Comparison of ENCODE assay signal across 13 mouse cellular contexts in genomic region chr1:39805243-39805979, GRCm38 (mm10). TPM values are rescaled to one million over a fixed set of nuclear protein-coding genes. Genes with fewer than 3 reads are reported as not detected.
DNase-seq lines count a peak whose midpoint lies in the region; ATAC-seq and TF ChIP-seq lines count a peak whose summit lies in the region.
"Had no signal": no experiment of that assay in that cellular context is flagged by ENCODE, and none has a peak within 500 bp of the region (broad histone marks: within the 10 kb centered on the region; RNA-seq: fewer than 3 reads in every experiment).

Gene Gm3646 (minus strand): TSS chr1:39805332.

- H3K9me3 ChIP-seq in intestine, embryonic 15.5 days = no peaks in the 10 kb centered on the region
- H3K9me3 ChIP-seq in intestine, postnatal 0 days (ENCODE audit: control insufficient read depth) = no peaks in the 10 kb centered on the region
- no peaks in the 10 kb centered on the region for H3K9me3 ChIP-seq in heart, postnatal 0 days (replicated peaks; ENCODE audit: control insufficient read depth, low read length)
- H3K9me3 ChIP-seq: embryonic facial prominence, embryonic 15.5 days had no signal

- no peak within 1 kb of the TSS for H3K27ac ChIP-seq in intestine, embryonic 15.5 days
- no peak within 1 kb of the TSS for H3K27ac ChIP-seq in intestine, postnatal 0 days (ENCODE audit: low read depth, low read length)
- H3K27ac ChIP-seq in heart, postnatal 0 days (ENCODE audit: low read depth) = peak within 1 kb of the TSS; percentile 93
- H3K27ac ChIP-seq: embryonic facial prominence, embryonic 15.5 days had no signal

- peak; percentile 41 for DNase-seq in adrenal gland, postnatal 10 days
- DNase-seq in brain, embryonic 14.5 days (ENCODE audit: low read depth) = peak; percentile 49
- DNase-seq in heart, postnatal 0 days (ENCODE audit: low spot score) = peak; percentile 76
- DNase-seq in thymus, adult 18-20 months = no peak

- no peak within 1 kb of the TSS for H3K4me2 ChIP-seq in intestine, embryonic 15.5 days (replicated peaks)
- H3K4me2 ChIP-seq in intestine, postnatal 0 days (replicated peaks; ENCODE audit: low read depth) = no peak within 1 kb of the TSS
- H3K4me2 ChIP-seq in heart, postnatal 0 days (ENCODE audit: low read depth, low read length) = peak within 1 kb of the TSS; percentile 43
- H3K4me2 ChIP-seq: embryonic facial prominence, embryonic 15.5 days had no signal

- no peak for TF ChIP-seq CTCF in intestine, postnatal 0 days (IDR thresholded peaks at IDR 0.05; ENCODE audit: low read depth)
- no peak for TF ChIP-seq CTCF in brain, embryonic 14.5 days (IDR thresholded peaks at IDR 0.05; ENCODE audit: borderline replicate concordance, extremely low read depth, insufficient read depth, insufficient read length)
- no peak for TF ChIP-seq CTCF in heart, postnatal 0 days (IDR thresholded peaks at IDR 0.05; ENCODE audit: low read depth)

- no peak within 1 kb of the TSS for H3K9ac ChIP-seq in intestine, embryonic 15.5 days
- H3K9ac ChIP-seq in intestine, postnatal 0 days (ENCODE audit: low read depth, low read length) = no peak within 1 kb of the TSS
- H3K9ac ChIP-seq in heart, postnatal 0 days (replicated peaks; ENCODE audit: low read depth, low read length) = peak within 1 kb of the TSS; percentile 33; the same call in 1 of the 2 replicates
- H3K9ac ChIP-seq: embryonic facial prominence, embryonic 15.5 days had no signal

- H3K4me1 ChIP-seq in intestine, embryonic 15.5 days (replicated peaks) = no peaks in the 10 kb centered on the region
- H3K4me1 ChIP-seq in intestine, postnatal 0 days (replicated peaks; ENCODE audit: control insufficient read depth, insufficient read depth, low read length) = no peaks in the 10 kb centered on the region; the same call in 1 of the 2 replicates
- peaks cover 16% of the 10 kb centered on the region; the same call in 1 of the 2 replicates for H3K4me1 ChIP-seq in heart, postnatal 0 days (ENCODE audit: control insufficient read depth, insufficient read depth)
- H3K4me1 ChIP-seq: embryonic facial prominence, embryonic 15.5 days had no signal

- no peaks in the 10 kb centered on the region for H3K27me3 ChIP-seq in intestine, embryonic 15.5 days (replicated peaks)
- H3K27me3 ChIP-seq in intestine, postnatal 0 days (replicated peaks; ENCODE audit: control insufficient read depth, insufficient read depth, low read length) = no peaks in the 10 kb centered on the region
- H3K27me3 ChIP-seq in heart, postnatal 0 days (ENCODE audit: control insufficient read depth, insufficient read depth, low read length) = no peaks in the 10 kb centered on the region
- H3K27me3 ChIP-seq: embryonic facial prominence, embryonic 15.5 days had no signal

- H3K4me3 ChIP-seq in intestine, embryonic 15.5 days (replicated peaks) = no peak within 1 kb of the TSS
- H3K4me3 ChIP-seq in intestine, postnatal 0 days (ENCODE audit: low read depth, low read length) = no peak within 1 kb of the TSS
- H3K4me3 ChIP-seq in heart, postnatal 0 days (ENCODE audit: low read depth, low read length) = peak within 1 kb of the TSS; percentile 19; the same call in 1 of the 2 replicates
- H3K4me3 ChIP-seq: embryonic facial prominence, embryonic 15.5 days had no signal

- WGBS in intestine, embryonic 15.5 days = 69% methylated on average over 4 of the region's 4 CpGs
- 75% methylated on average over 4 of the region's 4 CpGs for WGBS in intestine, postnatal 0 days
- 28% methylated on average over 4 of the region's 4 CpGs for WGBS in heart, postnatal 0 days

- H3K36me3 ChIP-seq in intestine, embryonic 15.5 days = no peaks in the 10 kb centered on the region
- no peaks in the 10 kb centered on the region for H3K36me3 ChIP-seq in intestine, postnatal 0 days (ENCODE audit: control insufficient read depth, insufficient read depth)
- H3K36me3 ChIP-seq in heart, postnatal 0 days (replicated peaks; ENCODE audit: control insufficient read depth, insufficient read depth, low read length) = no peaks in the 10 kb centered on the region
- H3K36me3 ChIP-seq: embryonic facial prominence, embryonic 15.5 days had no signal

- peak; percentile 58; the same call in 1 of the 2 replicates for ATAC-seq in intestine, embryonic 15.5 days
- no peak for ATAC-seq in intestine, postnatal 0 days
- peak; percentile 93 for ATAC-seq in heart, postnatal 0 days (ENCODE audit: insufficient read depth, low read depth)
- ATAC-seq in monocyte, adult 5-6 weeks (replicated peaks; ENCODE audit: insufficient number of reproducible peaks, low FRiP score, low TSS enrichment, poor library complexity, severe bottlenecking) = no peak
- no peak for ATAC-seq in erythroid progenitor cell, adult 5-6 weeks (replicated peaks; ENCODE audit: low FRiP score, poor library complexity, severe bottlenecking)
- ATAC-seq: inflammation-experienced regulatory T-cells, adult 6 months; lung, postnatal 0 days had no signal

- TF ChIP-seq POLR2A in brain, embryonic 14.5 days (IDR thresholded peaks at IDR 0.05; ENCODE audit: borderline replicate concordance, extremely low read depth, insufficient read depth, insufficient read length, poor library complexity, severe bottlenecking) = no peak

- peak; percentile 35; the same call in 1 of the 2 replicates for TF ChIP-seq EP300 in heart, postnatal 0 days (IDR thresholded peaks at IDR 0.05; ENCODE audit: low read depth)

RNA-seq across cellular contexts. Expression of gene Gm3646, which starts in this region (rescaled TPM):
- not detected in 2 replicates for polyA plus RNA-seq in intestine, embryonic 15.5 days (2015; fragmentation: Nextera tagmentation; extraction: Ambion mirVana)
- 0.54 TPM in 1 of 2 replicates, not detected in the other for polyA plus RNA-seq in intestine, postnatal 0 days (2015; fragmentation: Nextera tagmentation; extraction: Ambion mirVana)
- not detected for total RNA-seq in adrenal gland, postnatal 10 days (2021)
- polyA plus RNA-seq in brain, embryonic 14.5 days (2012; rRNA removed) = not detected in 2 replicates
- 3.4 and 3.7 TPM in 2 replicates for total RNA-seq in heart, postnatal 0 days (2014; rRNA removed; ENCODE audit: low replicate concordance)
- polyA plus RNA-seq in heart, postnatal 0 days (2015; fragmentation: Nextera tagmentation; extraction: Ambion mirVana) = 13.8 and 17.4 TPM in 2 replicates
- not detected in 3 replicates for total RNA-seq in monocyte, adult 5-6 weeks (2017)
- total RNA-seq in erythroid progenitor cell, adult 5-6 weeks (2015; ENCODE audit: low replicate concordance) = not detected in 2 replicates
- not detected in 2 replicates for total RNA-seq in erythroid progenitor cell, adult 5-6 weeks (2017; ENCODE audit: low replicate concordance)
- total RNA-seq: left cerebral cortex, postnatal 25 days had no signal
- polyA plus RNA-seq: embryonic facial prominence, embryonic 15.5 days; inflammation-experienced regulatory T-cells, adult 6 months; lung, postnatal 0 days; neural tube, embryonic 14.5 days had no signal

Comparison
In these comparisons a context has a peak if more than half of its experiments do, and no peak if none do; other contexts are left out.
1. Peak in ATAC-seq in intestine, embryonic 15.5 days; RNA of the gene not detected or under 1 TPM.
2. Peak in DNase-seq in adrenal gland, postnatal 10 days; RNA of the gene not detected or under 1 TPM.
3. Peak in DNase-seq in brain, embryonic 14.5 days; RNA of the gene not detected or under 1 TPM.